Mouse (Mus musculus) gastrocnemius, postnatal 25 days (tissue): Measurements from ENCODE around the gene Plxna4. TPM values are rescaled to one million over a fixed set of nuclear protein-coding genes. Genes with fewer than 3 reads are reported as not detected.

Experiments
- DNase-seq: peaks from one replicate; pipeline ENCODE4 v3.0.0; 2022
- long read RNA-seq, 2 experiments: library from polyadenylated mRNA; stranded (forward); transcript quantifications; one replicate each; pipeline ENCODE4 v2.0.0; 2021
- total RNA-seq, 2 experiments: library from RNA; stranded (reverse); gene quantifications; 1 replicate in 1 of 2; 2 replicates in 1 of 2; pipeline ENCODE4 v1.2.3; 2021

Plxna4 gene
- total RNA-seq, result 1 to 10 TPM; 3.0 to 4.6 TPM
- long read RNA-seq, experiment 1, partial matches to known transcripts, result 0 of 4 reads
- long read RNA-seq, experiment 1, other reads (novel, unspliced or antisense), result 4 of 4 reads
- long read RNA-seq, experiment 2, partial matches to known transcripts, result 0 of 1 reads
- long read RNA-seq, experiment 2, other reads (novel, unspliced or antisense), result 1 of 1 reads

DNA sequence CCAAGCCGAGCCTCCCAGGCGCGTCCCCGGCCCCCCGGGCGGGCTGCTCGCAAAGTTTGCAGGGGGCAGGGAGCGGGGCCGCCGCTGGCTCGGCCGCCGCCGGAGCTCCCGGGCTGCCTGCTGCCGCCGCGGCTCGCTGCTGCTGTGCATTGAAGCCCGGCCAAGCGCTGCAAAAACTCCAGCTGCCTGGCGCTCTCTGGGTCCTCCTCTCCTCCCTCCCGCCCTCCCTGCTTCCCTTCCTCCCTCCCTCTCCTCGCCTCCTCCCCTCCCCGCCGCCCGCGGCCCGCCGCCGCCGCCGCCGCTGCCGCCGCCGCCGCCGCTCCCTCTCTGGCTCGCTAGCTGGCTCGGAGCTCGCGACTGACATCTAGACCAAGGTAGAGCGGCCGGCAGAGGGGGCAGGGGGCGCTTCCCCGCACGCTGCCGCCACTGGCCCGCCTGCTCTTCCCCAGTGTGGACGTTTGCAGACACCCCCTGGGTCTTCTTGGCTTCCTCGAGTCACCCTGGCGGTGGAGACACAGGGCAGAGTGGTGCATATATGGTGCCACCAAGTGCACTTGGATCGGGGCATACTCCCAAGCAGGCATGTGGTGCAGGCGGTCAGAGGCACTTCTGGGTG is at the start of gene Plxna4:
Gene Plxna4 (minus strand): TSS at position 137 of the 616 bp plus-strand sequence.
- peak; percentile 78 for DNase-seq

DNA sequence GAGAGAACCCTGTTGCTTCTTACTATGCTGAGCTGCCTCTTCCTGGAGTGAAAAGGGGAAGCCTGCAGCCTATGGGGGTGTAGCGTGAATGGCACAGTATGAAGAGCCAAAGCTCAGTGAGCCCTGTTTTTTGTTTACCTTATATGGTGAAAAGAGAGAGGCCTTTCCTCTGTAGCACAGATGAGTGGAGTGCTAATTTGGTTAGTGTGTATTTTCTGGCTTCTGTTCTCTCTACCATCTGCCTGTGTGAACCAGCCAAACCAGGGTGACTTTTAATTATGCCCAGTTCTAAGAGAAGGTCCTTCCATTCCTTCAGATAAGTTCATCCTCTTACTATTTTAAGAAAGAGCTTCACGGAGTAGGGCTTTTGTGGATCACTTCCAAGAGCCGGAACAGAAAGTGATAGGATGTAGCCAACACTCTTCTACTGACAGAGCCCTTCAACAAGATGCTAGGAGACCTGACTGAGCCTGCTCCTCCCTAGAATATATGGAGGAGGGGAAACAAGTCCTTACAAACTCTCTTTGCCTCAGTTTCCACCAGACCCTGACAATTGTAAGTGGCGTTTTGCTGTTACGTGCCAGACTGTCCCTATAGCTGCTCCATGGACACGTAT is 49.7 kb upstream of the Plxna4 start:
- DNase-seq, result no peak

- DNase-seq, result no peak
These were observed 22.7 kb upstream of the Plxna4 start for GRCm38 (mm10) chr6:32610712-32611111.

DNA sequence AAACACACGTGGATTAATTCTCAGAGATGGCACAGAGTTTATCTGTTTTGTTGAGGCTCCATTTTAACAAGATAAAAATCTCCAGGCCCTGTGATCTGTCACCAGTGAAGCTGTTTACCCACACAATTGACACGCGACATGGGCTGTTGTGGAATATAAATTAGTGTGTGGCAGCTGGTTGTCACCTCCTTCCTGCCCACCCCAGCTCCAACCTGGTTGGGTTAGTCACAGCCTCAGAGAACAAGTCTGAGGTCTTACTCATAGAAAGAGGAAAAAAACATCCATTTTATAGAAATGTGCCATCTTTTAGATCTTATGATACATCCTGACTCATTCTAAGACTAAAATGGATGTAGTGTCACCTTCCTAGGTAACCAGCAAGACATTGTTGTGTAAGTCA is 18.8 kb upstream of the Plxna4 start:
- DNase-seq, result no peak

- no peak for DNase-seq
These were observed 17.6 kb upstream of the Plxna4 start for GRCm38 (mm10) chr6:32605581-32605980.

GRCm38 (mm10) chr6:32604901-32605300 is 16.9 kb upstream of the Plxna4 start:
- DNase-seq, result no peak

DNA sequence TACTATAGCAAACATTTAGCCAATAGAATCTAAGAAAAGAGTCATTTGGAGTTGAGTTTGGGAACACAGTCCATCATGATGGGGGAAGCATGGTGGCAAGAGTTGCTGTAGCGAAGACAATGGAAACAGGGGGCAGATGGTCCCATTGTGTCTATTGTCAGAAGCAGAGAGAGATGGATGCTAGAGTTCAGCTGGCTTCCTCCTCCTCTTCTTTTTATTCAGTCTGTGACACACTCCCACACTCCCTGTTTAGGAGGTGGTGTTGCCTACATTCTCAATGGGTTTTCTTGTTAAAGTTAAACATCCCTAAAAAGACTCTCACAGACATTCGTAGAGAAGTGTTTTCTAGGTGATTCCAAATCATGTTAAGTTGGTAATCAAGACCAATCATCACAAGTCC is 14.1 kb upstream of the Plxna4 start:
- no peak for DNase-seq

DNA sequence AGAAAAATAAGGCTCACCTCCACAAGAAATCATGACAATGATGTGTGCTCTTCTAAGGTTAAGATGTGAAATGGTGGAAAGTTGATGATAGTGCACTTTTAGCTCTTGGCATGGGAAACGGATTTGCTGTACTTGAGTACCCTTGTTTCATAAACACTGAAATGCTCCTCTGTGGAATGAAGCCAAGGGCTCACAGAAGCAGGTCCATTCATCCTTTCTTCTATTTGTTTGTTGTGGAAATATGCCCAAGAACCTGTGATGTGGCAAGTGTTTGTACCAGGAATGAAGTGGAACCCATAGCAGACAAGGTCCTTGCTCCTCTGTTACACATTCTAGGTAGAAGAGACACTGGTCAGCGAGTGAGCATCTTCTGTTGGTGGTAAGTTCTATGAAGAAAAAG is 13.3 kb upstream of the Plxna4 start:
- no peak for DNase-seq

GRCm38 (mm10) chr6:32595591-32595990 is 7.6 kb upstream of the Plxna4 start:
- DNase-seq, result no peak

GRCm38 (mm10) chr6:32590979-32591758 is 3.2 kb upstream of the Plxna4 start:
- DNase-seq, result peak; percentile 35

GRCm38 (mm10) chr6:32589632-32590031 is 1.6 kb upstream of the Plxna4 start:
- DNase-seq, result no peak

DNA sequence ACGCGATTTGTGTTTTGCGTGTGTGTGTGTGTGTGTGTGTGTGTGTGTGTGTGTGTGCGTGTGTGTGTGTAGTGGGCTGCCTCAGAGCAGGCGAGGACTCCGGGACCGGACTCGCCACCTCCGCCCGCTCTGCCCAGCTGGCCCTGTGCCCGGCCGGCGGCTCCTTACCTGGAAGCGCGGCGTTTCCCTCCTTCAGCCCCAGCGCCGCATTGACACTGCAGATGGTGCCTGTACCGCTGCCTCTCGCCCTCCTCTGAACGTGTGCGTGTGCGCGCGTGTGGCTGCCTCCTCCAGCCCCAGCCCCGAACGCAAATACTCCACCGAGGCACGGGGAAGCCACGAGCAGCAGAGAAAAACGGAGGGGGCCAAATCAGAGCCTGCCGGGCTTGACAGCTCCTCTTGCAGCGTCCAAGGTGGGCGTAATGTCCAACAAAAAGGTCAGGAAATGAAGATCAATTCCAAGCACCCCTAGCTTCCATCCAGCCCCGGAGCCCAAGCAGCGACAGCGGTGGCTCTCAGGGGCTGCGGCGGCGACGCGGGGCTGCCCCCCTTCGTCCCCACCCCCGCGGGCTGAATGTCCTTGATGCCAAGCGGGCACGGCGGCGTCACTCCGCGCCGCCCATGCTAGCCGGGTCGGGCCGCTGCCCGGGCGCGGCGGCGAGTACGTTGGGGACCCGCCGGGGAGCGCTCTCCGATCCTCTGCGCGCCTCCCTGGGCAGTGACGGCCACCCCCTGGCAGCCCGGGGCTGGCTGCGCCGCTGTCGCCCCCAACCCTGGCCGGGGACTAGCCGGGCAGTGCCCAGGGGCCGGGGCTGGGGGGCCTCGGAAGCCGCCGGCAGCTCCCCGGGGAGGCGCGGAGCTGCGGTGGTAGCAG is 619 bp downstream of the Plxna4 start:
- DNase-seq, result peak; percentile 37

DNA sequence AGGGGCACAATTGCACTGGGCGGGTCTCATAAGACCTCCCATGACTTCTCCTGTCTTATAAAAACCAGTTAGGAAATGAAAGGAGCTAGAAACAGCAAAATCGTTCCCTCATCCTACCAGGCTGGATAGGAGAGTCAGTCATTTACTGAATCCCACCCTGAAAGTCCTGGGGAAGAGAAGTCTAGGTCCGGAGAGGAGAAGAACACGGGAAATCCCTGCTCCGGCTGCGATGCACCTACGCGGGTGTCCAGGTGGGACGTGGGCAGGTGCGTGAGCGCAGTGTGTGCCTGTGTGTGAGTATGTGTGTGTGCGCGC is 1.2 kb downstream of the Plxna4 start:
- DNase-seq, result no peak

GRCm38 (mm10) chr6:32586390-32586789 is 1.6 kb downstream of the Plxna4 start:
- no peak for DNase-seq

GRCm38 (mm10) chr6:32585211-32585610 is 2.8 kb downstream of the Plxna4 start:
- no peak for DNase-seq

DNA sequence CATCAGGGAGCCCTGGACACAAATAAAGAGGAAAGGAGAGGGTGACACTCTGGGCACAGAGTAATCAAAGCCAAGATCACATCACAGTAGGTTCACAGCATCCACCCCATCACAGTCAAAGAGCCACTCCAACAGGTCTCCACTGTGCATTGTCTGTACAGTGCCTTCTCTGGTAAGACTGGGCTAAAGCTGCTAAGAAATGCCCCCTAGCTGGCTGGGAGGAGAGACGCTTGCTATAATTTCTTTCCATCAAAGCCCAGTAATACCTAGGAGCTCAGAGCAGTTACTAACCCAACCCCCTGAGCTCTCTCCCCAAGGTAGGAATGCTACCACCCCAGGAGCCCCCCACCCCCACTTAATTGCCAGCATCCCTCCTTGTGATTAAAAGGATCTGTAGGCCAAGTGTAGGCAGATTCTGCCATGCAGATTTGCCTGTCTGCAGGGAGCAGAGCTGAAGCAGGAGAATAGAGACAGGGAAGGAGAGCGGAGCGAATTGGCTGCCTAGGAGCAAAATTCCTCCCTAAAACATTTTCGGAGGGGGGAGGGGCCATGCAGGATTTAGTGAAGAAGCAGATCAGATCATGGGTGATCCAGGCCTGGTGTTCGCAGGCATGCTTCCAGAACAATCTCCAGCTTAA is 3.6 kb downstream of the Plxna4 start:
- no peak for DNase-seq

- DNase-seq, result no peak
These were observed 4.4 kb downstream of the Plxna4 start for GRCm38 (mm10) chr6:32583582-32583981.

DNA sequence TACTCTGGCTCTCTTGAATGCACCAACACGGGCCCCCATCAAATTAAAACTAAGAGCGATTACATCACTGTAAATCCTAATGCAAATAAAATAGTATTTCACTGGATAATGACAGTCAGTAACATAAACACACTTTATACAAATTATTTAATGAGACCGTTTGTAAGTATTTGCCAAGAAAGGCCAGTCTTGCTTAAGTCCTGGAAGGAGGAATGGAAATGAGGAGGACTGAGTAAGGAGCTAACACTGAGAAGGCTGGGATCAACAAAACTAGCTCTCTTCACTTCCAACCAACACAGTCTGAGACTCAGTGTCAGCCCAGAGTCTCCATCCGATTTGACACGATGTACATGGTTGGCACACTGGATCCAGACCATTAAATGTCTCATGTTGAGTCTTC is 16.5 kb downstream of the Plxna4 start:
- no peak for DNase-seq

DNA sequence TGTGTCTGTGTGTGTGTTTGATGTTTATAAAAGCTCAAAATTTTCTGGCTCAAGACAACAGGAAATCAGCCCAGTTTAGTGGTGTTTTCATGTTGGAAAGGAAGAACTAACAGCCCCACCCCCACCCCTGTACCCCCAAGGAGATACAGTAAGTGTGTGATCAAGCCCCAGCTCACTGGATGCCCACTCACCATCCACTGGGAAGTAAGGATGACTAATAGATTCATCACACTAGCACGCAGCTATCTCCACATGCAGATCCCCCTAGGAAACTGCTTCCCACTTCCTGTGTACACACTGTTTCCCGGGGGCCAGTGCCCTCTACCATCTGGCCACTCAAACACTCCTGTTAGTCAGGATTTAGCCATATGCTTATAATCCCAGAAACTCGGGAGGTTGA is 17.5 kb downstream of the Plxna4 start:
- no peak for DNase-seq

- no peak for DNase-seq
These were observed 18.1 kb downstream of the Plxna4 start for GRCm38 (mm10) chr6:32569919-32570318.

DNA sequence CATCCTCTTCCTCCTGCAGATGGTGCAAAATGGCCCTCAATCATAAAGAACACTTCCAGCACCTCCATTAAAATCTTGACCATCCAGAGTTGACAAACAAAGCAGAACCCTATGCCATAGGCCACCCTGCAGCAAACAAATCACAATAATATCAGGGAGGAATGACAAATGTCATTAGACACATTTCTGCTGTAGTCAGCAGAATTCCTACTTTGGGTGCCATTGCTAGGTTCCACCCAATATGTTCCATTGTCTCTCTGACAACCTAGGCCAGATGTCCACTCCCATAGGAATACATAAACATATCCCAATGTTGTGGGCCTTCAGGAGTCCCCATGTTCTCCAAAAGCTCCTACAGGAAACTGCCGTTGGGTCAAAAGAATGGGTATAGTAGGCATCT is 41.1 kb downstream of the Plxna4 start:
- DNase-seq, result no peak

- DNase-seq, result no peak
These were observed 44.0 kb downstream of the Plxna4 start for GRCm38 (mm10) chr6:32544021-32544420.
